Mouse (Mus musculus): Measurements from ENCODE around the gene Ly6g5c. TPM values are rescaled to one million over a fixed set of nuclear protein-coding genes. Genes with fewer than 3 reads are reported as not detected.

The Ly6g5c gene
- polyA plus RNA-seq, 1 experiment from 2014 or later = not detected

GRCm38 (mm10) chr17:35061299-35061698 is 46.8 kb upstream of the Ly6g5c start:
- Histone ChIP-seq H3K4me2 (replicated peaks; ENCODE audit: low read depth) (no peak overlapping the region), H3K36me3 (ENCODE audit: control insufficient read depth, insufficient read depth, low read length) (peaks cover 14% of the 10 kb centered on the region), H3K4me1 (replicated peaks; ENCODE audit: control insufficient read depth, insufficient read depth) (0 out of 2 replicates have a peak, but pooled peaks cover 2% of the 10 kb centered on the region), H3K9me3 (ENCODE audit: control insufficient read depth, low read length) (no peaks in the 10 kb centered on the region), H3K4me3 (ENCODE audit: low read depth, low read length) (no peak overlapping the region), H3K27ac (replicated peaks) (0 out of 2 replicates have a peak overlapping the region, but pooled peaks have one; percentile 30), H3K9ac (ENCODE audit: low read length) (no peak overlapping the region), H3K27me3 (ENCODE audit: control insufficient read depth, insufficient read depth, low read length) (no peaks in the 10 kb centered on the region)
- 67% methylated on average over 8 of the region's 8 CpGs for WGBS
- DNase-seq (ENCODE audit: low spot score) (no peak), ATAC-seq (ENCODE audit: low FRiP score, low TSS enrichment) (no peak)
- TF ChIP-seq CTCF (IDR thresholded peaks at IDR 0.05; ENCODE audit: low read depth) = no peak
- no peak for TF ChIP-seq EP300 (optimal IDR thresholded peaks at IDR 0.05)

DNA sequence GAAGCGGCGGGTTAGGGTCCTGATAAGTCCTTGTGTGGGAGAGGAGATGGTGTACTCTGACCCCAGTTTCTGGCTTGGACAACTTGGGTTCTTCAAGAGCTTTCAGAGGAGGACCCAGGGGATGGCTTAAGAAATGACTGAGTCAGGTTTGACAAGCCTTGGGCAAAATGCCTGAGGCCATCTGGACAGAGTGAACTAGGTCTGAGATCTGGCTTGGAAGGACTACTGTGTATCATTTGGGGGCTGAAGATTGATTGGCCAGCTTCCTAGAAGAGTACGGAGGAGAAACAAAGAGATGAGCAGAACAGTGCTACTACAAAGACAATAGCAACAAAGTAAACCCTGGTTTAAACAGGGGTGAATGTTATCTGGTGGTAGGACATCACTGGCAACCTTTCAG is 44.6 kb upstream of the Ly6g5c start:
- no peak overlapping the region for H3K4me2 ChIP-seq (replicated peaks; ENCODE audit: low read depth)
- 79% methylated on average over 3 of the region's 3 CpGs for WGBS
- no peak overlapping the region for H3K4me3 ChIP-seq (ENCODE audit: low read depth, low read length)
- H3K27ac ChIP-seq (replicated peaks) = no peak overlapping the region
- no peak for TF ChIP-seq CTCF (IDR thresholded peaks at IDR 0.05; ENCODE audit: low read depth)
- no peak for TF ChIP-seq EP300 (optimal IDR thresholded peaks at IDR 0.05)
- 0 out of 2 replicates have a peak, but pooled peaks cover 2% of the 10 kb centered on the region for H3K4me1 ChIP-seq (replicated peaks; ENCODE audit: control insufficient read depth, insufficient read depth)
- H3K9me3 ChIP-seq (ENCODE audit: control insufficient read depth, low read length) = no peaks in the 10 kb centered on the region
- ATAC-seq (ENCODE audit: low FRiP score, low TSS enrichment) (no peak), DNase-seq (ENCODE audit: low spot score) (no peak)
- peaks cover 7% of the 10 kb centered on the region; the same call in 1 of the 2 replicates for H3K36me3 ChIP-seq (ENCODE audit: control insufficient read depth, insufficient read depth, low read length)
- H3K9ac ChIP-seq (ENCODE audit: low read length) = no peak overlapping the region
- no peaks in the 10 kb centered on the region for H3K27me3 ChIP-seq (ENCODE audit: control insufficient read depth, insufficient read depth, low read length)

- H3K27ac ChIP-seq (replicated peaks) = peak overlapping the region; percentile 87
- 0 out of 2 replicates have a peak, but pooled peaks cover 2% of the 10 kb centered on the region for H3K4me1 ChIP-seq (replicated peaks; ENCODE audit: control insufficient read depth, insufficient read depth)
- WGBS = 26% methylated on average over 10 of the region's 10 CpGs
- peak overlapping the region; percentile 38; the same call in 1 of the 2 replicates for H3K9ac ChIP-seq (ENCODE audit: low read length)
- DNase-seq (ENCODE audit: low spot score) (no peak), ATAC-seq (ENCODE audit: low FRiP score, low TSS enrichment) (peak; percentile 1)
- H3K9me3 ChIP-seq (ENCODE audit: control insufficient read depth, low read length) = no peaks in the 10 kb centered on the region
- peaks cover 7% of the 10 kb centered on the region; the same call in 1 of the 2 replicates for H3K36me3 ChIP-seq (ENCODE audit: control insufficient read depth, insufficient read depth, low read length)
- peak overlapping the region; percentile 41; the same call in 1 of the 2 replicates for H3K4me3 ChIP-seq (ENCODE audit: low read depth, low read length)
- no peak for TF ChIP-seq EP300 (optimal IDR thresholded peaks at IDR 0.05)
- H3K27me3 ChIP-seq (ENCODE audit: control insufficient read depth, insufficient read depth, low read length) = no peaks in the 10 kb centered on the region
- peak overlapping the region; percentile 63 for H3K4me2 ChIP-seq (replicated peaks; ENCODE audit: low read depth)
These were observed 43.7 kb upstream of the Ly6g5c start for GRCm38 (mm10) chr17:35064378-35064877.

DNA sequence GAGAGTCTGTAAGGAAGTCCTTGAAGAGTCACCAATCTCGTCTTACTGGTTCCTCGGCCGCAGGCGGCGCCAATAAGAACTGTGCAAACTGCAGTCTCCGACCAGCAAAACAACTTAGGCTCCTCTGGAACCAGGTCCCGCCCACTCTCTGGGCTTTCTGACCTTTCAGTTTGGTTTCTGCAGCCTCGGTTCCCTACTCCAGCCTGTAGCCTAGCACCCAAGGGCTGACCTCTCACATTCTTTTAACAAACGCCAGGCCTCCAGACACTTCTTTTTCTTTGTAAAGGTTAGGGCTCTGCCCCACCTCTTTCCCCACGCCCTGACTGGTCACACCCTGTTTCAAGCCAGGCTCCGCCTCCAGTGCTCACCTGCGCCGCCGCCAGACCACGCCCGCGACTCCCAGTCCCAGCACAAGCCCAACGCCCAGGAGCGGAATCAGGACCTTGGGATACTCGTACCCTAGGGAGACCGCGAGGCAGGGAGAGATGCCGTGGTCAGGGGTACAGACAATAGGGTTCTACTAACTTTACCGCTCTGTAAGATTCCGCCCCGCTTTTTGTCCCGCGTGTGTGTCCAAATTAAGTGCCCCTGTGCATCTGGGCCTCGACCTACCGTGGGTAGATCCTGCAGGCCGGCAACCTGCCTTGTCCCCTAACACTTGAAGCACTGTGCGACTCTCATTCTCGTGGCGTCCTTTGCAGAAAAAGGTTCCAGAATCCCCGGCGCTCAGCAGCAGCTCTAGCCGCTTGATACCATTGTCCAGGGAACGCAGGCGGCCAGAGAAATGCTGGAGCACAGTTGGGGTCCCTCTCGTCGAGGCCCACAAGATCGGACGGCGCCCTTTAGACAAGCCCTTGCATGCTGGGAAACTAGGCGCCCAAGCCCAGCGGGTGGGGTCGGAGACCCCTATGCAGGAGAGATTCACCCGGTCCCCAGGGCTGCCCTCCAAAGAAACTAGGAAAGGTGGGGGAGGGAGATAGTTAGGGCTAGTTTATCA is 42.8 kb upstream of the Ly6g5c start, which contains the start of gene Ly6g6c:
Gene Ly6g6c (plus strand): TSS at position 438 of the 997 bp plus-strand sequence.
- Histone ChIP-seq H3K27me3 (ENCODE audit: control insufficient read depth, insufficient read depth, low read length) (no peaks in the 10 kb centered on the region), H3K36me3 (ENCODE audit: control insufficient read depth, insufficient read depth, low read length) (peaks cover 7% of the 10 kb centered on the region; the same call in 1 of the 2 replicates), H3K4me1 (replicated peaks; ENCODE audit: control insufficient read depth, insufficient read depth) (0 out of 2 replicates have a peak, but pooled peaks cover 2% of the 10 kb centered on the region), H3K27ac (replicated peaks) (peak within 1 kb of the TSS; percentile 87), H3K4me2 (replicated peaks; ENCODE audit: low read depth) (peak within 1 kb of the TSS; percentile 63), H3K9me3 (ENCODE audit: control insufficient read depth, low read length) (no peaks in the 10 kb centered on the region), H3K9ac (ENCODE audit: low read length) (peak within 1 kb of the TSS; percentile 38), H3K4me3 (ENCODE audit: low read depth, low read length) (peak within 1 kb of the TSS; percentile 41)
- ATAC-seq (ENCODE audit: low FRiP score, low TSS enrichment) (peak; percentile 90), DNase-seq (ENCODE audit: low spot score) (peak; percentile 93)
- 5% methylated on average over 47 of the region's 48 CpGs for WGBS
- TF ChIP-seq EP300 (optimal IDR thresholded peaks at IDR 0.05) (peak; percentile 26), CTCF (IDR thresholded peaks at IDR 0.05; ENCODE audit: low read depth) (peak; percentile 43)

DNA sequence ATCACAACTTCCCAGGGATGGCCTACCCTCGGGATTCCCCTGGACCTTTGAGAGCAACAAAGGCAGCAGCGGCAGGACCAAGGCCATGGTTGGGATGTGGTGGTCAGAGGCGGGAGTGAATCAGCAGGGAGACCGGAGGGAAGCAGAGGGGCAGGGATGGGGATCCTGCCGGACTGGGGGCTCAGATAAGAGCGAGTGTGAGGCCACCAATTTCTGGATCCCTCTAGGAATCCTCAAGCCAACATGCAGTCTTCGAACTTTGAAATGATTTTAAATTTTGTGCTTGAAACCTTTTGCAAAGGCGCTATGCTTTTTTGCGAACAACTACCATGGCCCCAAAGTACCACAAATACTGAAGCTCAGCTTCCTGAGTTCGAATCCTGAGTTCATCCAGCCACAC is 42.0 kb upstream of the Ly6g5c start, which contains the start of gene Mpig6b:
Gene Mpig6b (minus strand): TSS at position 101 of the 400 bp plus-strand sequence.
- H3K27me3 ChIP-seq (ENCODE audit: control insufficient read depth, insufficient read depth, low read length) = no peaks in the 10 kb centered on the region
- no peak for ATAC-seq (ENCODE audit: low FRiP score, low TSS enrichment)
- peak within 1 kb of the TSS; percentile 87 for H3K27ac ChIP-seq (replicated peaks)
- DNase-seq (ENCODE audit: low spot score) = no peak
- H3K9me3 ChIP-seq (ENCODE audit: control insufficient read depth, low read length) = no peaks in the 10 kb centered on the region
- H3K9ac ChIP-seq (ENCODE audit: low read length) = peak within 1 kb of the TSS; percentile 38
- TF ChIP-seq EP300 (optimal IDR thresholded peaks at IDR 0.05) = no peak
- TF ChIP-seq CTCF (IDR thresholded peaks at IDR 0.05; ENCODE audit: low read depth) = no peak
- H3K4me2 ChIP-seq (replicated peaks; ENCODE audit: low read depth) = peak within 1 kb of the TSS; percentile 63
- 69% methylated on average over 10 of the region's 10 CpGs for WGBS
- 0 out of 2 replicates have a peak, but pooled peaks cover 2% of the 10 kb centered on the region for H3K4me1 ChIP-seq (replicated peaks; ENCODE audit: control insufficient read depth, insufficient read depth)
- H3K36me3 ChIP-seq (ENCODE audit: control insufficient read depth, insufficient read depth, low read length) = peaks cover 3% of the 10 kb centered on the region; the same call in 1 of the 2 replicates
- peak within 1 kb of the TSS; percentile 41 for H3K4me3 ChIP-seq (ENCODE audit: low read depth, low read length)

All from stomach, postnatal 0 days (tissue).